Mouse (Mus musculus): ENCODE data around the gene Sdf2. TPM values are rescaled to one million over a fixed set of nuclear protein-coding genes. Genes with fewer than 3 reads are reported as not detected.

Sdf2 gene
- polyA plus RNA-seq, 1 experiment: 121 TPM

GRCm38 (mm10) chr11:78246318-78247011, 919 bp downstream of the Sdf2 start:
- no peak for TF ChIP-seq CTCF (IDR thresholded peaks at IDR 0.05; ENCODE audit: borderline replicate concordance, insufficient read depth, low read depth, low read length)
- TF ChIP-seq POLR2A (IDR thresholded peaks at IDR 0.05; ENCODE audit: borderline replicate concordance, insufficient read depth, low read length): no peak
- Histone ChIP-seq H3K27ac (ENCODE audit: insufficient read depth, low read length) (no peak overlapping the region), H3K4me1 (ENCODE audit: control insufficient read depth, insufficient read depth, low read length) (peaks cover 11% of the 10 kb centered on the region), H3K27me3 (ENCODE audit: control insufficient read depth, insufficient read depth, low read length) (no peaks in the 10 kb centered on the region), H3K4me3 (replicated peaks; ENCODE audit: insufficient read depth, low read depth, low read length) (peak overlapping the region; percentile 98)
- no peak for DNase-seq
- 50% methylated on average over 7 of the region's 7 CpGs for WGBS

- Histone ChIP-seq H3K27me3 (ENCODE audit: control insufficient read depth, insufficient read depth, low read length) (no peaks in the 10 kb centered on the region), H3K4me1 (ENCODE audit: control insufficient read depth, insufficient read depth, low read length) (peaks cover 10% of the 10 kb centered on the region), H3K27ac (ENCODE audit: insufficient read depth, low read length) (no peak overlapping the region), H3K4me3 (replicated peaks; ENCODE audit: insufficient read depth, low read depth, low read length) (no peak overlapping the region)
- no peak for DNase-seq
- 76% methylated on average over 3 of the region's 3 CpGs for WGBS
- TF ChIP-seq POLR2A (IDR thresholded peaks at IDR 0.05; ENCODE audit: borderline replicate concordance, insufficient read depth, low read length): no peak
- TF ChIP-seq CTCF (IDR thresholded peaks at IDR 0.05; ENCODE audit: borderline replicate concordance, insufficient read depth, low read depth, low read length): no peak
These were observed 1.4 kb downstream of the Sdf2 start for GRCm38 (mm10) chr11:78247012-78247348.

- no peak for TF ChIP-seq CTCF (IDR thresholded peaks at IDR 0.05; ENCODE audit: borderline replicate concordance, insufficient read depth, low read depth, low read length)
- TF ChIP-seq POLR2A (IDR thresholded peaks at IDR 0.05; ENCODE audit: borderline replicate concordance, insufficient read depth, low read length): no peak
- no peak overlapping the region for H3K27ac ChIP-seq (ENCODE audit: insufficient read depth, low read length)
- 65% methylated on average over 4 of the region's 4 CpGs for WGBS
- H3K4me3 ChIP-seq (replicated peaks; ENCODE audit: insufficient read depth, low read depth, low read length): no peak overlapping the region
- no peak for DNase-seq
- no peaks in the 10 kb centered on the region for H3K27me3 ChIP-seq (ENCODE audit: control insufficient read depth, insufficient read depth, low read length)
- peaks cover 7% of the 10 kb centered on the region for H3K4me1 ChIP-seq (ENCODE audit: control insufficient read depth, insufficient read depth, low read length)
These were observed 2.2 kb downstream of the Sdf2 start for GRCm38 (mm10) chr11:78247727-78248140.

- Histone ChIP-seq H3K27ac (ENCODE audit: insufficient read depth, low read length) (no peak overlapping the region), H3K27me3 (ENCODE audit: control insufficient read depth, insufficient read depth, low read length) (no peaks in the 10 kb centered on the region), H3K4me3 (replicated peaks; ENCODE audit: insufficient read depth, low read depth, low read length) (no peak overlapping the region), H3K4me1 (ENCODE audit: control insufficient read depth, insufficient read depth, low read length) (no peaks in the 10 kb centered on the region)
- DNase-seq: no peak
- TF ChIP-seq CTCF (IDR thresholded peaks at IDR 0.05; ENCODE audit: borderline replicate concordance, insufficient read depth, low read depth, low read length): no peak
- no peak for TF ChIP-seq POLR2A (IDR thresholded peaks at IDR 0.05; ENCODE audit: borderline replicate concordance, insufficient read depth, low read length)
- WGBS: 92% methylated on average over 1 of the region's 1 CpGs
These were observed 11.1 kb downstream of the Sdf2 start for GRCm38 (mm10) chr11:78256618-78257017.

- TF ChIP-seq CTCF (IDR thresholded peaks at IDR 0.05; ENCODE audit: borderline replicate concordance, insufficient read depth, low read depth, low read length): no peak
- TF ChIP-seq POLR2A (IDR thresholded peaks at IDR 0.05; ENCODE audit: borderline replicate concordance, insufficient read depth, low read length): no peak
- 98% methylated on average over 2 of the region's 2 CpGs for WGBS
These were observed 15.1 kb downstream of the Sdf2 start for GRCm38 (mm10) chr11:78260489-78261258.

GRCm38 (mm10) chr11:78261380-78262352, 16.1 kb downstream of the Sdf2 start, which contains the start of gene 2610507B11Rik:
Gene 2610507B11Rik (plus strand): TSS chr11:78261752.
- Histone ChIP-seq H3K4me3 (replicated peaks; ENCODE audit: insufficient read depth, low read depth, low read length) (peak within 1 kb of the TSS; percentile 95), H3K27ac (ENCODE audit: insufficient read depth, low read length) (peak within 1 kb of the TSS; percentile 80; the same call in 1 of the 2 replicates), H3K27me3 (ENCODE audit: control insufficient read depth, insufficient read depth, low read length) (no peaks in the 10 kb centered on the region), H3K4me1 (ENCODE audit: control insufficient read depth, insufficient read depth, low read length) (no peaks in the 10 kb centered on the region; the same call in 1 of the 2 replicates)
- TF ChIP-seq CTCF (IDR thresholded peaks at IDR 0.05; ENCODE audit: borderline replicate concordance, insufficient read depth, low read depth, low read length) (no peak), POLR2A (IDR thresholded peaks at IDR 0.05; ENCODE audit: borderline replicate concordance, insufficient read depth, low read length) (peak; percentile 57)
- peak; percentile 92 to 95 for DNase-seq
- under 1% methylated on average over 113 of the region's 115 CpGs for WGBS

More at GRCm38 (mm10) chr11:78260489-78261258, 15.1 kb downstream of the Sdf2 start:
- no peaks in the 10 kb centered on the region for H3K27me3 ChIP-seq (ENCODE audit: control insufficient read depth, insufficient read depth, low read length)
- no peak for DNase-seq
- no peak overlapping the region for H3K4me3 ChIP-seq (replicated peaks; ENCODE audit: insufficient read depth, low read depth, low read length)
- H3K27ac ChIP-seq (ENCODE audit: insufficient read depth, low read length): no peak overlapping the region
- no peaks in the 10 kb centered on the region; the same call in 1 of the 2 replicates for H3K4me1 ChIP-seq (ENCODE audit: control insufficient read depth, insufficient read depth, low read length)

GRCm38 (mm10) chr11:78262550-78262949, 17.0 kb downstream of the Sdf2 start:
- no peak overlapping the region for H3K27ac ChIP-seq (ENCODE audit: insufficient read depth, low read length)
- no peak for TF ChIP-seq POLR2A (IDR thresholded peaks at IDR 0.05; ENCODE audit: borderline replicate concordance, insufficient read depth, low read length)
- peak; percentile 51; the same call in 1 of the 2 replicates for TF ChIP-seq CTCF (IDR thresholded peaks at IDR 0.05; ENCODE audit: borderline replicate concordance, insufficient read depth, low read depth, low read length)
- H3K4me3 ChIP-seq (replicated peaks; ENCODE audit: insufficient read depth, low read depth, low read length): peak overlapping the region; percentile 35

More at GRCm38 (mm10) chr11:78262550-78262949, 17.0 kb downstream of the Sdf2 start:
- no peaks in the 10 kb centered on the region; the same call in 1 of the 2 replicates for H3K4me1 ChIP-seq (ENCODE audit: control insufficient read depth, insufficient read depth, low read length)
- no peaks in the 10 kb centered on the region for H3K27me3 ChIP-seq (ENCODE audit: control insufficient read depth, insufficient read depth, low read length)
- WGBS: 3% methylated on average over 8 of the region's 8 CpGs
- DNase-seq: peak; percentile 35 to 55
